Mouse (Mus musculus) spleen, adult 18-20 months (tissue): ENCODE results near the gene Vmn2r109.
"Not testable (repeated sequence)": the region's sequence is repeated elsewhere in the genome, so short reads cannot be mapped to it uniquely, and the experiment has no call there.

Experiments
- DNase-seq, 2 experiments: peaks; one replicate each; pipeline ENCODE4 v3.0.0; 2022; ENCODE audit warnings: mixed read lengths in 2 of 2

Vmn2r109 gene

GRCm38 (mm10) chr17:20564656-20565055 lies at the start of gene Vmn2r109:
Gene Vmn2r109, minus strand, starts transcription at chr17:20564756.
- DNase-seq = no peak

GRCm38 (mm10) chr17:20596323-20596722 lies 31.8 kb upstream of the Vmn2r109 start, which contains the start of gene Vmn2r110:
Gene Vmn2r110, minus strand, starts transcription at chr17:20596423.
- DNase-seq = no peak

- DNase-seq = not testable (repeated sequence)
Measured at GRCm38 (mm10) chr17:20508247-20508646, 56.3 kb downstream of the Vmn2r109 start.

GRCm38 (mm10) chr17:20497858-20498257 lies 66.7 kb downstream of the Vmn2r109 start, which contains the start of gene Vmn1r225:
Gene Vmn1r225, plus strand, starts transcription at chr17:20498158.
- no peak for DNase-seq
